Mouse (Mus musculus) hindbrain, embryonic 14.5 days (tissue): ENCODE results near the gene Dus2. TPM values are rescaled to one million over a fixed set of nuclear protein-coding genes. Genes with fewer than 3 reads are reported as not detected.
A peak's percentile ranks its signal among the peaks of the same experiment; 100 is the strongest.
"Not testable (repeated sequence)": the region's sequence is repeated elsewhere in the genome, so short reads cannot be mapped to it uniquely, and the experiment has no call there.

Experiments used
- ATAC-seq: fragments of 200-750 bp; cut with Nextera tagmentation; 2 replicates; pipeline ENCODE4 v1.8.0; 2017; ENCODE audit warnings: moderate number of reproducible peaks, mild to moderate bottlenecking, moderate TSS enrichment, moderate library complexity; ENCODE audit not compliant: low FRiP score
- DNase-seq: peaks from one replicate; pipeline ENCODE4 v3.0.0-alpha.2; 2015; ENCODE audit warnings: low spot score
- H3K27ac ChIP-seq: fragments of 300-500 bp; sonication (generic); 2 replicates; pipeline ENCODE4 v1.5.1; 2014; ENCODE audit warnings: mild to moderate bottlenecking, moderate library complexity
- H3K27me3 ChIP-seq: fragments of 300-500 bp; sonication (generic); 2 replicates; pipeline ENCODE4 v1.6.1; 2014; ENCODE audit warnings: mild to moderate bottlenecking, low read length, mixed read lengths; ENCODE audit not compliant: control insufficient read depth, insufficient read depth
- H3K36me3 ChIP-seq: fragments of 300-500 bp; sonication (generic); replicated peaks from 2 replicates; pipeline ENCODE4 v1.6.1; 2014; ENCODE audit not compliant: control insufficient read depth, insufficient read depth
- H3K4me1 ChIP-seq: fragments of 300-500 bp; sonication (generic); replicated peaks from 2 replicates; pipeline ENCODE4 v1.6.1; 2014; ENCODE audit warnings: antibody characterized with exemption, low read length, mixed read lengths; ENCODE audit not compliant: control insufficient read depth, insufficient read depth
- H3K4me2 ChIP-seq: fragments of 300-500 bp; sonication (generic); replicated peaks from 2 replicates; pipeline ENCODE4 v1.6.1; 2014; ENCODE audit warnings: mild to moderate bottlenecking, moderate library complexity
- H3K4me3 ChIP-seq: fragments of 300-500 bp; sonication (generic); replicated peaks from 2 replicates; pipeline ENCODE4 v1.5.1; 2014; ENCODE audit warnings: mild to moderate bottlenecking, low read length
- H3K9ac ChIP-seq: fragments of 300-500 bp; sonication (generic); 2 replicates; pipeline ENCODE4 v1.6.1; 2014
- H3K9me3 ChIP-seq: fragments of 300-500 bp; sonication (generic); 2 replicates; pipeline ENCODE4 v1.6.1; 2016; ENCODE audit warnings: low read length; ENCODE audit not compliant: control insufficient read depth
- WGBS: fragments of 180-500 bp; shearing (Covaris S2); extraction: QIAGEN DNeasy Blood & Tissue Kit; methylation state at CpG from one replicate; pipeline ENCODE4 v1.1.7; 2014; 5-methylcytosine and 5-hydroxymethylcytosine counted together
- polyA plus RNA-seq: library from polyadenylated mRNA; unstranded; fragments of >200 nt; fragmentation: Nextera tagmentation; extraction: Ambion mirVana; gene quantifications from 2 replicates; pipeline ENCODE4 v1.2.1, GENCODE M21; 2014

The Dus2 gene
- polyA plus RNA-seq, 1 experiment from 2014 or later = 21.3 TPM

- H3K27me3 ChIP-seq = no peaks in the 10 kb centered on the region
- no peak for ATAC-seq
- WGBS = 84% methylated on average over 4 of the region's 4 CpGs
- H3K4me1 ChIP-seq = no peaks in the 10 kb centered on the region
- no peak overlapping the region for H3K4me2 ChIP-seq
- no peak overlapping the region for H3K27ac ChIP-seq
- H3K36me3 ChIP-seq = no peaks in the 10 kb centered on the region
- H3K9ac ChIP-seq = no peak overlapping the region
- no peak overlapping the region for H3K4me3 ChIP-seq
- H3K9me3 ChIP-seq = no peaks in the 10 kb centered on the region
- no peak for DNase-seq
Measured at GRCm38 (mm10) chr8:106001908-106002307, 10.8 kb downstream of the Dus2 start.

- Histone ChIP-seq H3K9ac (no peak overlapping the region), H3K4me1 (no peaks in the 10 kb centered on the region), H3K9me3 (no peaks in the 10 kb centered on the region), H3K36me3 (no peaks in the 10 kb centered on the region), H3K4me3 (no peak overlapping the region), H3K27me3 (no peaks in the 10 kb centered on the region), H3K4me2 (no peak overlapping the region), H3K27ac (no peak overlapping the region)
- whole genome bisulfite sequencing = 85% methylated on average over 8 of the region's 8 CpGs
- no peak for DNase-seq
- ATAC-seq = no peak
Measured at GRCm38 (mm10) chr8:106004538-106005207, 13.5 kb downstream of the Dus2 start.

DNA sequence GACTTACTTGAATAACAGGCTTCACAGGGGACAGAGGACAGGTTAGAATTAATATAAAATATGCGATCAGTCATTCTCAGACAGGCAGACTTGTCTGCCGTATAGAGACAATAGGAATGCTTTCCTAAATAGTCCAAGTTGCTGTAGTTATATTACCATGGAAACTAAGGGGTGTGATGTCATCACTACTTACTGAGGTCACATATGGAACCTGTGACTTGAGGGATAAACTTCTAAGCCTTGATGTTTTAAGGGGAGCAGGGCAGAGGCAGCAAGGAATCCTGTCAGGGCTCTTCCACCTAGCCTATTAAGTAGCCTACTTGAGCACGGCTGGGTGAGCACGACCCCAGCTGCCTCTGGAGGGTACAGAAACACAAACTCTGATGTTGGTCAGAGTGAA is 14.7 kb downstream of the Dus2 start, which contains the start of gene Dpep2nb:
Dpep2nb (minus strand) TSS at position 101 of the 400 bp plus-strand sequence.
- Histone ChIP-seq H3K27me3 (no peaks in the 10 kb centered on the region), H3K27ac (no peak within 1 kb of the TSS), H3K9me3 (no peaks in the 10 kb centered on the region), H3K4me1 (peaks cover 8% of the 10 kb centered on the region), H3K4me2 (no peak within 1 kb of the TSS), H3K9ac (no peak within 1 kb of the TSS), H3K4me3 (no peak within 1 kb of the TSS), H3K36me3 (no peaks in the 10 kb centered on the region)
- 80% methylated on average over 4 of the region's 4 CpGs for WGBS
- ATAC-seq = no peak
- DNase-seq = no peak

- Histone ChIP-seq H3K4me1 (peaks cover 8% of the 10 kb centered on the region), H3K4me2 (no peak overlapping the region), H3K36me3 (no peaks in the 10 kb centered on the region), H3K4me3 (no peak overlapping the region), H3K9me3 (no peaks in the 10 kb centered on the region), H3K27ac (no peak overlapping the region), H3K27me3 (no peaks in the 10 kb centered on the region), H3K9ac (no peak overlapping the region)
- ATAC-seq (no peak), DNase-seq (no peak)
- 95% methylated on average over 4 of the region's 4 CpGs for WGBS
Measured at GRCm38 (mm10) chr8:106006413-106006812, 15.3 kb downstream of the Dus2 start.

DNA sequence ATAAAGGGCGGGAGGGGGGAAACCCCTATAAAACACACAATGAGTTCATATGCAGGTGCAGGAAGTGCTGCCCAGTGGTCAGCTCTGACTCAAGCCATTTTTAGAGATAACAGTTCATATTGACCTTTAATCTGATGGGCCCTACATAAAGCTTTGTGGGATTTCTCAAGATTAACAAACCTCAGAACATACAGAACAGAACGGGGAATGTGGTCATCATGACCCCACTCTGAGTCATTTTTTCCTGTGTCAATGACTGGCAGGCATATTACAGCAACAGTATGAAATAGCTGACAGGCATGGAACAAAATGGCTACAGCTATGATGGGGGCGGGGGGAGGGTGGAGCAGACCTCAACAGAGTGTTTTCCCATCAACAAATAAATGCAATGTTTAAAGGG is 16.0 kb downstream of the Dus2 start:
- Histone ChIP-seq H3K4me1 (peaks cover 12% of the 10 kb centered on the region), H3K9ac (no peak overlapping the region), H3K4me2 (no peak overlapping the region), H3K9me3 (no peaks in the 10 kb centered on the region), H3K36me3 (no peaks in the 10 kb centered on the region), H3K27ac (no peak overlapping the region), H3K27me3 (no peaks in the 10 kb centered on the region), H3K4me3 (no peak overlapping the region)
- DNase-seq (no peak), ATAC-seq (no peak)
- 82% methylated on average over 3 of the region's 3 CpGs for WGBS

DNA sequence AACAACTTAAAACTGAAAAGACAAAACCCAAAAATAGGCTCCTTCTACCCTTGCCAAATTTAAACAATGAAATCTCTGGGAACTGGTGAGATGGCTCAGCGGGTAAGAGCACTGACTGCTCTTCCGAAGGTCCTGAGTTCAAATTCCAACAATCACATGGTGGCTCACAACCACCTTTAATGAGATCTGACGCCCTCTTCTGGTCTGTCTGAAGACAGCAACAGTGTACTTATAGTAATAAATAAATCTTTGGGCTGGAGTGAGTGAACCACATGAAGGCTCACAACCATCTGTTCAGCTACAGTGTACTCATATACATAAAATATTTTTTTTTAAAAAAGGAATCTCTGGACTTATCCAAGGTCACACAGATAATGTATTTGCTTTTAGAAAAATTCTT is 16.8 kb downstream of the Dus2 start:
- DNase-seq, H3K9me3 ChIP-seq, H3K27me3 ChIP-seq, H3K4me3 ChIP-seq, H3K27ac ChIP-seq, H3K36me3 ChIP-seq, ATAC-seq, H3K4me2 ChIP-seq, H3K9ac ChIP-seq: not testable (repeated sequence)
- peaks cover 12% of the 10 kb centered on the region for H3K4me1 ChIP-seq
- WGBS = 60% methylated on average over 3 of the region's 3 CpGs

GRCm38 (mm10) chr8:106010748-106011642 is 19.9 kb downstream of the Dus2 start:
- peaks cover 10% of the 10 kb centered on the region; the same call in 1 of the 2 replicates for H3K36me3 ChIP-seq
- H3K9me3 ChIP-seq = no peaks in the 10 kb centered on the region
- DNase-seq (peak; percentile 96), ATAC-seq (peak; percentile 96)
- H3K4me3 ChIP-seq = peak overlapping the region; percentile 91
- no peaks in the 10 kb centered on the region for H3K27me3 ChIP-seq
- 2% methylated on average over 74 of the region's 74 CpGs for WGBS
- H3K9ac ChIP-seq = peak overlapping the region; percentile 86
- peak overlapping the region; percentile 71 for H3K27ac ChIP-seq
- peaks cover 12% of the 10 kb centered on the region for H3K4me1 ChIP-seq
- peak overlapping the region; percentile 90 for H3K4me2 ChIP-seq

GRCm38 (mm10) chr8:106011643-106011986 is 20.5 kb downstream of the Dus2 start, which contains the start of gene Ddx28:
Ddx28 (minus strand) TSS chr8:106011882.
- peaks cover 15% of the 10 kb centered on the region; the same call in 1 of the 2 replicates for H3K36me3 ChIP-seq
- no peaks in the 10 kb centered on the region for H3K9me3 ChIP-seq
- H3K27ac ChIP-seq = peak within 1 kb of the TSS; percentile 71
- no peak; the same call in 1 of the 2 replicates for ATAC-seq
- peak within 1 kb of the TSS; percentile 91 for H3K4me3 ChIP-seq
- no peak for DNase-seq
- no peaks in the 10 kb centered on the region for H3K27me3 ChIP-seq
- H3K9ac ChIP-seq = peak within 1 kb of the TSS; percentile 86
- peaks cover 12% of the 10 kb centered on the region for H3K4me1 ChIP-seq
- H3K4me2 ChIP-seq = peak within 1 kb of the TSS; percentile 90
- 1% methylated on average over 6 of the region's 6 CpGs for WGBS

DNA sequence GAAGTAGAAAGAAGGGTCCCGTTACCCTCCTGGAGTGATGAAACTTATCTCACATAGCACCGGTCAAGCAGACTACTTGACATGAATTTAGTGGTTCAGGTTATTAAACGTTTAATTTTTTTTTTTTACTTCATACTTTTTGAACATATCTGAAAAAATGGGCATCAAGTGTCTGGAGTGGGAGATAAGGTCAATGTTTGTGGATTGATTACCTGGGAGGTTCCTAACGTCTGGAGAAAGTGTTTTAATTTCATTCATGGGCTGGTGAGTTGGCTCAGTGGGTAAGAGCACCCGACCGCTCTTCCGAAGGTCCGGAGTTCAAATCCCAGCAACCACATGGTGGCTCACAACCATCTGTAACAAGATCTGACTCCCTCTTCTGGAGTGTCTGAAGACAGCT is 21.1 kb downstream of the Dus2 start:
- Histone ChIP-seq H3K36me3 (peaks cover 15% of the 10 kb centered on the region; the same call in 1 of the 2 replicates), H3K4me2 (peak overlapping the region; percentile 90), H3K4me3 (peak overlapping the region; percentile 91), H3K4me1 (peaks cover 12% of the 10 kb centered on the region)
- H3K9me3 ChIP-seq, H3K27me3 ChIP-seq, H3K9ac ChIP-seq, DNase-seq, ATAC-seq, H3K27ac ChIP-seq: not testable (repeated sequence)
- WGBS = 88% methylated on average over 8 of the region's 8 CpGs
